Mouse (Mus musculus): ENCODE data around the gene Cys1.

Gene Cys1

GRCm38 (mm10) chr12:24697484-24698204 is 16.0 kb upstream of the Cys1 start:
- no peak for DNase-seq

- DNase-seq = peak; percentile 62
Measured at GRCm38 (mm10) chr12:24696500-24697483, 15.2 kb upstream of the Cys1 start.

GRCm38 (mm10) chr12:24690351-24690750 is 8.7 kb upstream of the Cys1 start:
- DNase-seq = no peak

GRCm38 (mm10) chr12:24686696-24687346 is 5.2 kb upstream of the Cys1 start:
- DNase-seq = no peak

GRCm38 (mm10) chr12:24686038-24686695 is 4.6 kb upstream of the Cys1 start:
- DNase-seq = no peak

GRCm38 (mm10) chr12:24683461-24683860 is 1.8 kb upstream of the Cys1 start:
- DNase-seq = no peak

- DNase-seq = no peak
Measured at GRCm38 (mm10) chr12:24682563-24682962, 950 bp upstream of the Cys1 start.

GRCm38 (mm10) chr12:24680492-24681285 is 924 bp downstream of the Cys1 start:
- no peak for DNase-seq

GRCm38 (mm10) chr12:24680096-24680491 is 1.5 kb downstream of the Cys1 start:
- DNase-seq = no peak

GRCm38 (mm10) chr12:24662131-24662530 is 19.5 kb downstream of the Cys1 start:
- no peak for DNase-seq

- no peak for DNase-seq
Measured at GRCm38 (mm10) chr12:24661100-24661499, 20.5 kb downstream of the Cys1 start.

- DNase-seq = no peak
Measured at GRCm38 (mm10) chr12:24659923-24660322, 21.7 kb downstream of the Cys1 start.

GRCm38 (mm10) chr12:24658998-24659397 is 22.6 kb downstream of the Cys1 start:
- no peak for DNase-seq

- no peak for DNase-seq
Measured at GRCm38 (mm10) chr12:24656436-24656835, 25.2 kb downstream of the Cys1 start.

- DNase-seq = no peak
Measured at GRCm38 (mm10) chr12:24654065-24654862, 27.3 kb downstream of the Cys1 start.

- DNase-seq = peak; percentile 92
Measured at GRCm38 (mm10) chr12:24651642-24652342, 29.8 kb downstream of the Cys1 start.

- DNase-seq = peak; percentile 95
Measured at GRCm38 (mm10) chr12:24651063-24651557, 30.5 kb downstream of the Cys1 start, which contains the start of gene Klf11. Klf11 (plus strand) TSS chr12:24651274.

GRCm38 (mm10) chr12:24650415-24651062 is 31.1 kb downstream of the Cys1 start:
- DNase-seq = no peak

GRCm38 (mm10) chr12:24648094-24648493 is 33.5 kb downstream of the Cys1 start:
- DNase-seq = no peak

GRCm38 (mm10) chr12:24645901-24646300 is 35.7 kb downstream of the Cys1 start:
- DNase-seq = no peak

All from cerebellum, adult 9-11 months (tissue).